8 mouse cellular contexts compared by ENCODE assay signal in the genomic region with DNA sequence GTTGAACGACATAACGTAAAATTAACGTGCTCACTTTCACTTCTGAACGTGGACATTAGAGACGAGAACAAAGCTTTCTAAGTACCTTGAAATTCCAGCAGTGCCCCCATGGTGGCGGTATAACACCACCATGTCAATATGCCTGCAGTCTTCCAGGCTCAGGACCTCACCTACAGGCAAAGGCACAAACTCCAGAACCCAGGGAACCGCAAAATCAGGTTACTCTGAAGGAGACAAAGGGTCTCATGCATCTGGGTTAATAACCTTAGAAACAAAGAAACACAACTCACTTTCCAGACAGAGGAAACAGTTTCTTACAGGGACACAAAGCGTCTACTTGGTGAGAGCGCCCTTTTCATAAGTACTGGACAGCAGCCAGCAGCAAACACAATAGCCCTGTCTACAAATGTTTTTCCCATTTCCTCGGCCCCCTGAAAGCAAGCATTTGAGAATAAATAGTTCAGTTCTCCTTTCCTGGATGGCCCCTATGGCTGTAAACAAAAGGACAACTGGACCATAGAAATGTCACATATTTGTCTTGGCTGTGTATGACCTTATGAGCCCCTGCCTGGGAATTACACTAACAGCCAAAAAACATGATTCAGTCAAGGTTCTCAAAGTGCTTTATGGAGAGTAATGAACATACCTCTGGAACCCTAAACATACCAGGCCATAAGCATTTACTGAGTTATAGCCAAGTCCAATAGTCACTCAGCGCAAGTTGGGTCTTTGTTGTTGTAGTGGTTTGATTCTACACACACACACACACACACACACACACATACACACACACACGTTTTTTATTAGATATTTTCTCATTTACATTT. TPM values are rescaled to one million over a fixed set of nuclear protein-coding genes. Genes with fewer than 3 reads are reported as not detected.
DNase-seq lines count a peak whose midpoint lies in the region; ATAC-seq lines count a peak whose summit lies in the region.

No protein-coding gene starts in this region.

- WGBS in hindbrain, embryonic 16.5 days: 15% methylated on average over 12 of the region's 12 CpGs
- 23% methylated on average over 11 of the region's 12 CpGs for WGBS in macrophage (ENCODE audit: missing documents)

- peak; percentile 74 for DNase-seq in T-cell, adult 2 months (ENCODE audit: low spot score)
- peak; percentile 85 to 92 for DNase-seq in cerebellum, postnatal 36 days
- DNase-seq in gastrocnemius, adult 18-20 months (ENCODE audit: low spot score): peak; percentile 85
- peak; percentile 84 to 90 for DNase-seq in left cerebral cortex, adult 18-20 months (ENCODE audit: low spot score in 2 of 2)
- DNase-seq in right cerebral cortex, adult 18-20 months: peak; percentile 78
- DNase-seq in urinary bladder, postnatal 10 days (ENCODE audit: low spot score): peak; percentile 36

- H3K36me3 ChIP-seq in hindbrain, embryonic 16.5 days (ENCODE audit: control insufficient read depth, insufficient read depth, low read length): no peaks in the 10 kb centered on the region
- no peaks in the 10 kb centered on the region for H3K36me3 ChIP-seq in macrophage (ENCODE audit: inconsistent target)

- no peaks in the 10 kb centered on the region for H3K79me2 ChIP-seq in macrophage (ENCODE audit: inconsistent target)

- H3K9me3 ChIP-seq in hindbrain, embryonic 16.5 days (ENCODE audit: control insufficient read depth, low read length): no peaks in the 10 kb centered on the region

- H3K4me1 ChIP-seq in hindbrain, embryonic 16.5 days (ENCODE audit: control insufficient read depth, insufficient read depth, low read depth, low read length): peaks cover 3% of the 10 kb centered on the region

- peak overlapping the region; percentile 56 for H3K4me2 ChIP-seq in hindbrain, embryonic 16.5 days (ENCODE audit: low read length)

- peak overlapping the region; percentile 50; the same call in 1 of the 2 replicates for H3K9ac ChIP-seq in hindbrain, embryonic 16.5 days (ENCODE audit: low read depth, low read length)

- no peak overlapping the region for H3K27ac ChIP-seq in hindbrain, embryonic 16.5 days (ENCODE audit: low read depth, low read length)
- H3K27ac ChIP-seq in macrophage: no peak overlapping the region

- H3K27me3 ChIP-seq in hindbrain, embryonic 16.5 days (replicated peaks; ENCODE audit: control insufficient read depth, insufficient read depth, low read length): no peaks in the 10 kb centered on the region

- peak; percentile 92 for ATAC-seq in hindbrain, embryonic 16.5 days

- H3K4me3 ChIP-seq in hindbrain, embryonic 16.5 days (ENCODE audit: low read length): peak overlapping the region; percentile 18
- peak overlapping the region; percentile 19; the same call in 1 of the 2 replicates for H3K4me3 ChIP-seq in macrophage (ENCODE audit: inconsistent target)

RNA-seq across cellular contexts. Expression of a gene that starts 52.7 kb away (rescaled TPM):
- total RNA-seq in gastrocnemius, adult 18-20 months (2021): 10 to 100 TPM in 1 of 2 experiments, 1 to 10 TPM in 1; 9.1 to 10.6 TPM
- polyA plus RNA-seq in hindbrain, embryonic 16.5 days (2015; fragmentation: Nextera tagmentation; extraction: Ambion mirVana): 14.1 and 15.4 TPM in 2 replicates
- 10 to 100 TPM; 44.0 to 49.5 TPM for total RNA-seq in left cerebral cortex, adult 18-20 months (2021)
- 10 to 100 TPM in 18 of 26 experiments, 1 to 10 TPM in 8; 4.4 to 22.1 (median 12.3) TPM for total RNA-seq in macrophage (2018; cell fraction: chromatin; rRNA removed)
- total RNA-seq in macrophage (2018; cell fraction: cytosol; rRNA removed): 10 to 100 TPM in 18 of 26 experiments, 1 to 10 TPM in 8; 6.2 to 17.0 (median 11.3) TPM
- total RNA-seq in macrophage (2018; cell fraction: nucleus; rRNA removed): 10 to 100 TPM in 12 of 26 experiments, 1 to 10 TPM in 14; 5.1 to 44.1 (median 9.7) TPM
- 10.9 to 28.5 TPM (median 22.3 TPM) in 3 replicates for polyA plus RNA-seq in macrophage (2018)

Comparison
In these comparisons a context has a peak if more than half of its experiments do, and no peak if none do; other contexts are left out.
1. DNase-seq: peak in every context shown above with its lines; median percentile 88 in cerebellum, postnatal 36 days; 87 in left cerebral cortex, adult 18-20 months; 85 in gastrocnemius, adult 18-20 months; 78 in right cerebral cortex, adult 18-20 months; 74 in T-cell, adult 2 months; 36 in urinary bladder, postnatal 10 days.